Mouse (Mus musculus): ENCODE measurements around the gene Camk1g. TPM values are rescaled to one million over a fixed set of nuclear protein-coding genes. Genes with fewer than 3 reads are reported as not detected.

Camk1g gene
- polyA plus RNA-seq (2015; fragmentation: Nextera tagmentation; extraction: Ambion mirVana): 1.5 and 1.6 TPM in 2 replicates

GRCm38 (mm10) chr1:193370096-193370495 lies at the start of gene Camk1g:
Gene Camk1g (minus strand): TSS chr1:193370298.
- ATAC-seq (ENCODE audit: low FRiP score, low TSS enrichment) (peak; percentile 81), DNase-seq (ENCODE audit: low spot score) (no peak)
- Histone ChIP-seq H3K4me3 (ENCODE audit: low read depth, low read length) (peak within 1 kb of the TSS; percentile 37), H3K9me3 (ENCODE audit: control insufficient read depth, low read length) (no peaks in the 10 kb centered on the region), H3K36me3 (ENCODE audit: control insufficient read depth, insufficient read depth, low read length) (no peaks in the 10 kb centered on the region), H3K9ac (ENCODE audit: low read length) (peak within 1 kb of the TSS; percentile 32), H3K27ac (replicated peaks) (no peak within 1 kb of the TSS), H3K27me3 (ENCODE audit: control insufficient read depth, insufficient read depth, low read length) (no peaks in the 10 kb centered on the region), H3K4me1 (replicated peaks; ENCODE audit: control insufficient read depth, insufficient read depth) (no peaks in the 10 kb centered on the region), H3K4me2 (replicated peaks; ENCODE audit: low read depth) (peak within 1 kb of the TSS; percentile 46)
- WGBS: 7% methylated on average over 2 of the region's 2 CpGs
- no peak for TF ChIP-seq EP300 (optimal IDR thresholded peaks at IDR 0.05)
- no peak for TF ChIP-seq CTCF (IDR thresholded peaks at IDR 0.05; ENCODE audit: low read depth)

- Histone ChIP-seq H3K9me3 (ENCODE audit: control insufficient read depth, low read length) (no peaks in the 10 kb centered on the region), H3K9ac (ENCODE audit: low read length) (no peak overlapping the region; the same call in 1 of the 2 replicates), H3K4me1 (replicated peaks; ENCODE audit: control insufficient read depth, insufficient read depth) (no peaks in the 10 kb centered on the region), H3K4me2 (replicated peaks; ENCODE audit: low read depth) (no peak overlapping the region), H3K27ac (replicated peaks) (no peak overlapping the region), H3K36me3 (ENCODE audit: control insufficient read depth, insufficient read depth, low read length) (no peaks in the 10 kb centered on the region), H3K4me3 (ENCODE audit: low read depth, low read length) (no peak overlapping the region), H3K27me3 (ENCODE audit: control insufficient read depth, insufficient read depth, low read length) (no peaks in the 10 kb centered on the region)
- 4% methylated on average over 2 of the region's 2 CpGs for WGBS
- ATAC-seq (ENCODE audit: low FRiP score, low TSS enrichment) (no peak), DNase-seq (ENCODE audit: low spot score) (no peak)
- TF ChIP-seq EP300 (optimal IDR thresholded peaks at IDR 0.05) (no peak), CTCF (IDR thresholded peaks at IDR 0.05; ENCODE audit: low read depth) (no peak)
Observed at GRCm38 (mm10) chr1:193419168-193419567, 49.1 kb upstream of the Camk1g start.

GRCm38 (mm10) chr1:193418656-193419055 lies 48.6 kb upstream of the Camk1g start:
- peak; percentile 29 for DNase-seq (ENCODE audit: low spot score)

GRCm38 (mm10) chr1:193414067-193414466 lies 44.0 kb upstream of the Camk1g start:
- Histone ChIP-seq H3K9ac (ENCODE audit: low read length) (no peak overlapping the region), H3K4me3 (ENCODE audit: low read depth, low read length) (no peak overlapping the region), H3K9me3 (ENCODE audit: control insufficient read depth, low read length) (no peaks in the 10 kb centered on the region), H3K27me3 (ENCODE audit: control insufficient read depth, insufficient read depth, low read length) (no peaks in the 10 kb centered on the region), H3K36me3 (ENCODE audit: control insufficient read depth, insufficient read depth, low read length) (no peaks in the 10 kb centered on the region), H3K4me1 (replicated peaks; ENCODE audit: control insufficient read depth, insufficient read depth) (no peaks in the 10 kb centered on the region), H3K4me2 (replicated peaks; ENCODE audit: low read depth) (no peak overlapping the region), H3K27ac (replicated peaks) (no peak overlapping the region)
- no peak for TF ChIP-seq CTCF (IDR thresholded peaks at IDR 0.05; ENCODE audit: low read depth)
- no peak for TF ChIP-seq EP300 (optimal IDR thresholded peaks at IDR 0.05)
- ATAC-seq (ENCODE audit: low FRiP score, low TSS enrichment) (no peak), DNase-seq (ENCODE audit: low spot score) (no peak)
- WGBS: 78% methylated on average over 4 of the region's 4 CpGs

More at GRCm38 (mm10) chr1:193418656-193419055, 48.6 kb upstream of the Camk1g start:
- no peaks in the 10 kb centered on the region for H3K4me1 ChIP-seq (replicated peaks; ENCODE audit: control insufficient read depth, insufficient read depth)
- TF ChIP-seq EP300 (optimal IDR thresholded peaks at IDR 0.05): no peak
- no peaks in the 10 kb centered on the region for H3K9me3 ChIP-seq (ENCODE audit: control insufficient read depth, low read length)
- H3K27me3 ChIP-seq (ENCODE audit: control insufficient read depth, insufficient read depth, low read length): no peaks in the 10 kb centered on the region
- no peak overlapping the region; the same call in 1 of the 2 replicates for H3K9ac ChIP-seq (ENCODE audit: low read length)
- H3K36me3 ChIP-seq (ENCODE audit: control insufficient read depth, insufficient read depth, low read length): no peaks in the 10 kb centered on the region
- H3K4me2 ChIP-seq (replicated peaks; ENCODE audit: low read depth): no peak overlapping the region
- 36% methylated on average over 5 of the region's 5 CpGs for WGBS
- no peak overlapping the region for H3K4me3 ChIP-seq (ENCODE audit: low read depth, low read length)
- H3K27ac ChIP-seq (replicated peaks): no peak overlapping the region
- peak; percentile 39 for ATAC-seq (ENCODE audit: low FRiP score, low TSS enrichment)

- H3K4me1 ChIP-seq (replicated peaks; ENCODE audit: control insufficient read depth, insufficient read depth): no peaks in the 10 kb centered on the region
- DNase-seq (ENCODE audit: low spot score) (no peak), ATAC-seq (ENCODE audit: low FRiP score, low TSS enrichment) (no peak)
- no peak overlapping the region for H3K4me2 ChIP-seq (replicated peaks; ENCODE audit: low read depth)
- no peaks in the 10 kb centered on the region for H3K36me3 ChIP-seq (ENCODE audit: control insufficient read depth, insufficient read depth, low read length)
- H3K27me3 ChIP-seq (ENCODE audit: control insufficient read depth, insufficient read depth, low read length): no peaks in the 10 kb centered on the region
- no peaks in the 10 kb centered on the region for H3K9me3 ChIP-seq (ENCODE audit: control insufficient read depth, low read length)
- TF ChIP-seq CTCF (IDR thresholded peaks at IDR 0.05; ENCODE audit: low read depth) (no peak), EP300 (optimal IDR thresholded peaks at IDR 0.05) (no peak)
- no peak overlapping the region for H3K4me3 ChIP-seq (ENCODE audit: low read depth, low read length)
- H3K27ac ChIP-seq (replicated peaks): no peak overlapping the region
- H3K9ac ChIP-seq (ENCODE audit: low read length): no peak overlapping the region
- 90% methylated on average over 5 of the region's 5 CpGs for WGBS
Observed at GRCm38 (mm10) chr1:193413368-193414000, 43.4 kb upstream of the Camk1g start.

GRCm38 (mm10) chr1:193407487-193407886 lies 37.4 kb upstream of the Camk1g start:
- DNase-seq (ENCODE audit: low spot score) (no peak), ATAC-seq (ENCODE audit: low FRiP score, low TSS enrichment) (no peak)
- Histone ChIP-seq H3K9ac (ENCODE audit: low read length) (no peak overlapping the region), H3K27ac (replicated peaks) (no peak overlapping the region), H3K36me3 (ENCODE audit: control insufficient read depth, insufficient read depth, low read length) (no peaks in the 10 kb centered on the region), H3K4me1 (replicated peaks; ENCODE audit: control insufficient read depth, insufficient read depth) (no peaks in the 10 kb centered on the region), H3K27me3 (ENCODE audit: control insufficient read depth, insufficient read depth, low read length) (no peaks in the 10 kb centered on the region), H3K4me2 (replicated peaks; ENCODE audit: low read depth) (no peak overlapping the region), H3K4me3 (ENCODE audit: low read depth, low read length) (no peak overlapping the region), H3K9me3 (ENCODE audit: control insufficient read depth, low read length) (no peaks in the 10 kb centered on the region)
- no peak for TF ChIP-seq CTCF (IDR thresholded peaks at IDR 0.05; ENCODE audit: low read depth)
- whole genome bisulfite sequencing: 35% methylated on average over 6 of the region's 6 CpGs

All from stomach, postnatal 0 days (tissue).